Mouse (Mus musculus): ENCODE measurements at regions not wholly inside any gene's neighbourhood (a gene's known extent, or its start where the extent isn't known, plus 50 kb on each side); places are given as distances from the start of the nearest gene placed in this dataset.

DNA sequence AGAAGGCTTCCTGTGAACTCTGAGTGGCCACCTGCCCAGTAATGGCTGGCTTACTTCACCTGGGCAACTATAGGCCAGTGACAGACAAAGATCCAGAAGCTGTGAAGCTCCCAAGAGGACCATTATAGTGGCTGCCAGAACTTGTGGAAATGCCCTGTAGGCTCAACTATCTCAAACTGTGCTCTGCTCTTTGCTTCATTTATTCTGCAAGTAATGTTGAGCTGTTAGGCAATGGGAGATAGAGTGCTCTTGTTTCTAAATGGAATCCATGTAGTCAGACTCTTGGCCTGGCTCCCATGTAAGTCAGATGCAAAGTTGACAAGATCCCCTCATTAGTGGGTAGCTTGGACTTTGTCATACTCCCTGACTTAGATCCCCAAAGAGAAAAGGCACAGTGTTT is 247.3 kb downstream of the Irx2 start:
- Histone ChIP-seq H3K36me3 (no peaks in the 10 kb centered on the region), H3K4me3 (replicated peaks) (no peak overlapping the region), H3K9ac (no peak overlapping the region), H3K9me3 (replicated peaks) (no peaks in the 10 kb centered on the region), H3K27me3 (no peaks in the 10 kb centered on the region), H3K4me1 (no peaks in the 10 kb centered on the region), H3K27ac (no peak overlapping the region), H3K4me2 (no peak overlapping the region)
- ATAC-seq (replicated peaks; ENCODE audit: low FRiP score) = no peak

DNA sequence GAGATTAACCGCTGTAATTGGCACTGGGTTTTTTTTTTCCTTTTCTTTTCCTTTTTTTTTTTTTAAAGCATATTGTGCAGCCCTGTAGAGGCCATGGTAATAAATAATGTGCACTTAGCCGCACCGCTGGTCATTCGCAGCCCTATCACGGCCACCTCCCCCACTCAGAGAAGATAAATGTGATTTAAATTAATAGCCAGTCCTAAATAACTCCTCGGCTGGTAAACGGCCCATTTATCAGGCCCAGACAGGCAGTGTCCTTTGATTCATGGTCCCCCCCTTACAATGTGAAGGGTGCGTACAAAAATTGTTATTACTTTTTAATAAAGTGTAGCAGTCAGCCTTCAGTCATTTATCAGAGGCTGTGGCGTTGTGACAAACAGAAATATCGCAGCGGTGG is 266.4 kb downstream of the Irx2 start:
- WGBS = 26% methylated on average over 11 of the region's 11 CpGs
- no peaks in the 10 kb centered on the region for H3K9me3 ChIP-seq (replicated peaks)
- H3K9ac ChIP-seq = no peak overlapping the region
- H3K4me2 ChIP-seq = no peak overlapping the region
- no peaks in the 10 kb centered on the region for H3K4me1 ChIP-seq
- no peak overlapping the region for H3K27ac ChIP-seq
- H3K4me3 ChIP-seq (replicated peaks) = no peak overlapping the region
- H3K27me3 ChIP-seq = peaks cover 69% of the 10 kb centered on the region
- no peaks in the 10 kb centered on the region for H3K36me3 ChIP-seq
- no peak; the same call in 1 of the 2 replicates for ATAC-seq (replicated peaks; ENCODE audit: low FRiP score)

DNA sequence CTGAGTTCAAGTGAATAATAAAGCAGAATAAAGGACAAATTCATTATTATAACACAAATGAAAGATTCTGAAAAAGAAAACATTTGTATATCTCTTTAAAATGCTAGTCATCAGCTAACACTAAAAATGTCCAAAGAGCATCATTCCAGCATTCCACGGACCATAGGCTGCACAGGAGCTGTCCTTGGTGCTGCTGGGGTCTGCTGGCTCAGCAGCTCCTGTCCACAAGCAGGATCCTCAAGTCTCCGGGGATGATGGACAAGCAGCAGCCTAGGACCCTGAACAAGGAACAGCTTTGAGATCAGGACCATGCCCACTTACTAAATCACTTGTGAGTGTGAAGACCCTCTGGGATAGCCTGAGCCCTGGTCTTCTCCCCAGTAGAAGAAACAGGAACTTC is 274.0 kb downstream of the Irx2 start:
- Histone ChIP-seq H3K36me3 (no peaks in the 10 kb centered on the region), H3K4me1 (no peaks in the 10 kb centered on the region), H3K9ac (no peak overlapping the region), H3K27me3 (peaks cover 42% of the 10 kb centered on the region), H3K4me3 (replicated peaks) (no peak overlapping the region), H3K4me2 (no peak overlapping the region), H3K27ac (no peak overlapping the region), H3K9me3 (replicated peaks) (no peaks in the 10 kb centered on the region)
- no peak for ATAC-seq (replicated peaks; ENCODE audit: low FRiP score)
- 35% methylated on average over 2 of the region's 2 CpGs for WGBS

DNA sequence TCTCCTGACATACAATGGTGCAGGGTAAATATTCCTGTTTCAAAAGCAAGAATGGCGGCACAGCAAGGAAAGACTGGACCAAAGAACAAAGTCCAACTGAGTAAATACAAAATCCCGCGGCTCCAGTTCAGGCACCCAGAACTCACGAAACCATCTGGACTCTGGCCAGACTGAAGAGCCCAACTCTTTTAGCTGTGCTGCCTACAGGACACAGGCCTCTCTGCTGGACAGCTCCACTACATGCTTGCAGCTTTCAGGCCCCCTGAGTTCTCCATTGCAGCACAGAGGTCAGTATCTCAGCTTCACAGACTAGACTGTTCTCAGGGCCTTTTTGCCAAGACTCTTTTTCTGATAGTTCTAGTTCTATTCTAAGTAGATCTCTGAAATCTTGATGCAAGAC is 290.3 kb downstream of the Irx2 start:
- no peak overlapping the region for H3K9ac ChIP-seq
- no peak for ATAC-seq (replicated peaks; ENCODE audit: low FRiP score)

DNA sequence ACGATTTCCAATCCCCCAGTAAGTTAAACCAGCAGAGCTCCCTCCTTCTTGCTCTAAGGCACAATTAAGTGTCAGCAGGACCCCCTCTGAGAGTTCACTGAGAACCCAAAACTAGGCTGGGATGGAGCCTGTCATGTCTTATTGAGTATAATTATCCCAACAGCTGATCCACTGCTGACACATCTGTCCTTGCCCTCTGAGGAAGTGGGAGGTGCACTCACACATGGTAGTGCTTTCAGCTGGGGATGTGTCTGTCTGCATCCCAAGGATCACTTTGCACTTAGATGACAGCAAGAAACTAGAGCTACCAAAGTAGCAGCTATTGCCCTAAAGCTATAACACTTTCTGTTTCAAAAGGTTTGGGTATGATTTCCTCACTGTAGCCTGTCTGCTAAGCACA is 291.7 kb downstream of the Irx2 start:
- no peak for ATAC-seq (replicated peaks; ENCODE audit: low FRiP score)
- H3K4me1 ChIP-seq = no peaks in the 10 kb centered on the region

More for the DNA sequence above, 290.3 kb downstream of the Irx2 start:
- Histone ChIP-seq H3K27ac (no peak overlapping the region), H3K27me3 (no peaks in the 10 kb centered on the region), H3K4me3 (replicated peaks) (no peak overlapping the region), H3K9me3 (replicated peaks) (no peaks in the 10 kb centered on the region), H3K4me1 (no peaks in the 10 kb centered on the region), H3K36me3 (no peaks in the 10 kb centered on the region), H3K4me2 (no peak overlapping the region)
- WGBS = 74% methylated on average over 4 of the region's 4 CpGs

DNA sequence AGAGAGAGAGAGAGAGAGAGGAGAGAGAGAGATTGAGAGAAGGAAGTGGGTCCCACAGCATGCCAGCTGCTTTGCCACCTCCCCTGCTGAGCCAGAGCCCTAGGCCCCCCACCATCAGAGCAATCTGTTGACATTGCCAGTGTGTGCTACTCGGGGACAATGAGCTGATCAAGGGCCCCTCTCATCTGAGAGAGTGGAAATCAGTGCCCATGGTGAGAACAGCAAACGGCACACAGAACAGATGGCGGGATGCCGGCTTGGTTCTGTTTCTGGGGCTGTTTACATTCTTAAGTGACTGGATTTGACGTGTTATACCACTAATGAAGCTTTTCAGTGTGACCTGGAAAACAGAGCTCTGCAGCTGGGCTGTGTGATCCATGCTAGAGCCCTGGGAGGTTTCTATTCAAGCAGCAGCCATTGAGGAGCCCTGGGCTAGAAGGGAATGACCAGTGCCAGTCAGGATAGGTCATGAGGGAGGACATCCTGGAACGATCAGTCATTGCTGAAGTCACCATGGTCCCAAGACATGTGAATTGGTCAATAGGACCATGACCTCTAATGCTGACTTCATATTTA is 296.0 kb downstream of the Irx2 start:
- H3K27ac ChIP-seq = no peak overlapping the region
- H3K4me1 ChIP-seq = no peaks in the 10 kb centered on the region
- no peaks in the 10 kb centered on the region for H3K36me3 ChIP-seq
- no peak overlapping the region for H3K4me3 ChIP-seq (replicated peaks)
- H3K4me2 ChIP-seq = no peak overlapping the region
- 33% methylated on average over 6 of the region's 6 CpGs for WGBS
- H3K9ac ChIP-seq = no peak overlapping the region
- ATAC-seq (replicated peaks; ENCODE audit: low FRiP score) = no peak
- H3K27me3 ChIP-seq = no peaks in the 10 kb centered on the region
- no peaks in the 10 kb centered on the region for H3K9me3 ChIP-seq (replicated peaks)

More for the DNA sequence above, 291.7 kb downstream of the Irx2 start:
- Histone ChIP-seq H3K9ac (no peak overlapping the region), H3K27ac (no peak overlapping the region), H3K27me3 (no peaks in the 10 kb centered on the region), H3K4me3 (replicated peaks) (no peak overlapping the region), H3K9me3 (replicated peaks) (no peaks in the 10 kb centered on the region), H3K36me3 (no peaks in the 10 kb centered on the region), H3K4me2 (no peak overlapping the region)
- 23% methylated on average over 1 of the region's 1 CpGs for WGBS

DNA sequence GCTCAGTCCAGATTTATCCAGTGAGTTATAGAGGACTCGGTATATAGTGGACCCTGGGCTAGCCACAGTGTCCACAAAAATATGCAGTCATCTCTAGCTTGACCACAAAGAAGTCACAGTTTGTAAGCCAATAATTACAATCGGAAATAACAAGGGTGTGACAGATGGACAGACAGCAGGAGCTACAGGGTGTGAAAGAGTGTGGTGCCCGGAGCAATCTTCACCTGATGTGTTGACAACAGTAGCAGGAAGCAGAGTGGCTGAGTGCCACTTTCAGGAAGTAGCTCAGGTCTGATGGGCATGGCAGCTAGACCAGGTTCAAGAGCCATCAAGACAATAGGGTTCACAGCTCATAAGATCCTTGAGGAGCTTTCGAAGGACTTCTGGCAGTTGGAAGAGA is 308.6 kb downstream of the Irx2 start:
- ATAC-seq (replicated peaks; ENCODE audit: low FRiP score) = no peak
- H3K27me3 ChIP-seq = peaks cover 6% of the 10 kb centered on the region; the same call in 1 of the 2 replicates
- no peak overlapping the region for H3K27ac ChIP-seq
- no peak overlapping the region for H3K4me2 ChIP-seq
- H3K9me3 ChIP-seq (replicated peaks) = no peaks in the 10 kb centered on the region
- H3K4me3 ChIP-seq (replicated peaks) = no peak overlapping the region
- 90% methylated on average over 4 of the region's 4 CpGs for WGBS
- H3K9ac ChIP-seq = no peak overlapping the region
- no peaks in the 10 kb centered on the region for H3K4me1 ChIP-seq
- H3K36me3 ChIP-seq = no peaks in the 10 kb centered on the region

DNA sequence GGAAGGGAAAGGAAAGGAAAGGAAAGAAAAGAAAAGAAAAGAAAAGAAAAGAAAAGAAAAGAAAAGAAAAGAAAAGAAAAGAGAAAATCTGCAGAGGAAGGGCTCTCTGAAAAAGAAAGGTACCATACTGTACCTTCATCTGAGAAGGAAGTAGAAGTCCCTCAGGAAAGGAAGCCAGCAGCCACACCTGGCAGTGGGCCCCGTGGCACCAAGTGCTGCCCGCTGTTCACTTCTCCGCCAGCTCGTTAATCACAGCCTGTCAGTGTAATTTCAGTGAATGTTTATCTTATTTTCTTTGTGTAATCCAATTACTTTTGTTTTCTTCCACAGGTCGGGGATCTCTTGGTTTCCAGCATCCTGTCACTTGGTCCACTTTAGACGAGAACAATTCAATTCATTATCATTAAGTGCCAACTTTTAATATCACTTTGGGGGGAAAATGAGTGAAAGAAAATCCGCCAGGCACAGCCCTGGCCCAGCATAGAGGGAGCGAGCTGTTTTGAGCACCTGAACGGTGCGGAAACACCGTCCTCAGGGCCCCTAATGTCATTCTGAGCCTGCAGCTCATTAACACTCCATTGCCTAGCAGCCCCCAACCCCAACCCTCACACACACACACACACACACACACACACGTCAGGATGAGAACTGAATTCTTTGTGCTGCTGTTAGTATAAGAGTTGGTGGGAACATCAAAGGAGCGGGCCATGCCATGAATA is 309.7 kb downstream of the Irx2 start:
- no peaks in the 10 kb centered on the region for H3K9me3 ChIP-seq (replicated peaks)
- H3K9ac ChIP-seq = no peak overlapping the region
- H3K4me1 ChIP-seq = no peaks in the 10 kb centered on the region
- no peak overlapping the region for H3K4me3 ChIP-seq (replicated peaks)
- 57% methylated on average over 13 of the region's 13 CpGs for WGBS
- H3K27ac ChIP-seq = no peak overlapping the region
- no peak for ATAC-seq (replicated peaks; ENCODE audit: low FRiP score)
- peaks cover 6% of the 10 kb centered on the region; the same call in 1 of the 2 replicates for H3K27me3 ChIP-seq
- H3K4me2 ChIP-seq = no peak overlapping the region
- H3K36me3 ChIP-seq = no peaks in the 10 kb centered on the region

DNA sequence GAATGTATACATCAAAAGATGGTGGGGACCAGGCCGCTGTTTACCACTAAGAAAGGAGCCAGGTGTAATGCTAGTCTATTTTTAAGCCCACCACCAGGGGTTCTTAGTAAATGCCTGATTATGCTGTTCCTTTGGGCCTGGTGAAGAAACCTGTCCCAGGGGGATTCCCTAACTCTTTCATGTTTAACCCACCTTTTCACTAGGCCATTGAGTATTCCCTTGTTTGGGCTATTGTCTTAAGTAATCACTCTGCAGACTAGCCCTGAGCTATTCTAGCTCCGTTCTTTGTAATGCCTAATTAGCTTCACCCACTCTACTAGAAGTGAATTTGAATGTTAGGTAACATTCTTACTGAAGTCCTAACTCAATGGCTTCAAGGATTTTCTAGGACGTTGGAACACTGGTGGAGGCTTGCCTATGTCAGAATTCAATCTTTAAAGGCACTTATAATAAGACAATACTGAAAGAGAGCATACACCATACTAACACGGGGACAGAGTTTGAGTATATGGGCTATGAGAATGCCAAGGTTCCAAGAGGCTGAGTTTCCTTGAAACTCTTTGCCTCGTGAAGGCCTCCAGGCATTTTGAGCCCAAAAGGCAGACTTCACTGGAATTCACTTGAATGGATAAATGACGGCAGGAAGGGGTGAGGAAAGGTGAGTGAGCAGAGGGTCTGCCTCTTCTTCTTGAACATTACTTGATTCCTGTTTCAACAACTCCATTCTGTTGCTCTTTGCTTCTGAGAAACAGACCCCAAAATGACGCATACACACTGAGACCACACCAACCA is 312.7 kb upstream of the Irx4 start:
- Histone ChIP-seq H3K4me1 (no peaks in the 10 kb centered on the region), H3K27me3 (no peaks in the 10 kb centered on the region), H3K36me3 (no peaks in the 10 kb centered on the region), H3K9me3 (replicated peaks) (no peaks in the 10 kb centered on the region), H3K4me3 (replicated peaks) (no peak overlapping the region), H3K27ac (no peak overlapping the region), H3K9ac (no peak overlapping the region), H3K4me2 (no peak overlapping the region)
- no peak for ATAC-seq (replicated peaks; ENCODE audit: low FRiP score)
- whole genome bisulfite sequencing = 58% methylated on average over 7 of the region's 7 CpGs

DNA sequence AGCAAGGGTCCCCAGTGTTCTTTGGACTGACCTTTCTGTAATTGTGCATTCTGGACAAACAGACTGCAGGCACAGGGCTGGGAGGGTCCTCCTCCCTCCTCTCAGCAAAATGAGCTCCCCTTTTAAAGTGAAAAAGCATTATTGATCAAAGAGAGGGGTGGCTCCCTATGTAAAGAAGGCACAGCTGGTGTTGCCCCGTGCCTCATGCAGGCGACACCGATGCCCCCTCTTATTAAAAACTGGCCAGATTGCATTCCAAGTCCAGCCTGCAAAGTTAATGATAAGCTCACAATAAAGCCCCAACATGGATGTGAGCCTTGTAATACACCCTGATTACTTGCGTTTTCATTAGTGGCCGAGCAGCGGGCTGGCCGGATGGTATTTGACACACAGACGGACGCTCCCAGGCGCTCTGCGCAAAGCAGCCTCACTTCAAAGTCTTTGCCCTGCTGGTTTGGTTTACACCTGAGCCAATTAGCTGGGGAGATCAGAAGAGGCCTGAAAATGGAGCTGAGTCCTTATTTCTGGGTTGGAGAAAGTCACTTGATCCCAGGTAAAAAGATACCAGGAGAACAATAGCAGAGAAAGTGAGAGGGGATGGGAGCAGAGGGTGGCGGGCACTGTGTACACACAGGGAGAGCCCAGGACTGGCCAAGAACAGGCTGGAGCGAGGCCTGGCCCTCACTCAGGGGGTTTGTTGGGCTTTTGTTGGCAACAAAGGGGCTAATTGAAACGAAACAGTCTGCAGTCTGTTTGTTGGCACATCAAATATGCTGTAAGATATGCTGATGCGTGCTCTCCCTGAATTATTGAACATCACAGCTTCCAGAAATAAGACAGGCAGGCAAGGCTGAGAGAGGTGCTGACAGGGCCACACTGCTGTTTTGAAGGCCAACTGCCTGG is 301.4 kb upstream of the Irx4 start:
- 18% methylated on average over 15 of the region's 15 CpGs for WGBS
- peaks cover 21% of the 10 kb centered on the region for H3K27me3 ChIP-seq
- no peak overlapping the region for H3K27ac ChIP-seq
- 0 out of 2 replicates have a peak, but pooled peaks cover 3% of the 10 kb centered on the region for H3K4me1 ChIP-seq
- H3K9ac ChIP-seq = no peak overlapping the region
- H3K4me3 ChIP-seq (replicated peaks) = no peak overlapping the region
- H3K36me3 ChIP-seq = no peaks in the 10 kb centered on the region
- 0 out of 2 replicates have a peak, but pooled peaks have one; percentile 58 for ATAC-seq (replicated peaks; ENCODE audit: low FRiP score)
- peak overlapping the region; percentile 35 for H3K4me2 ChIP-seq
- no peaks in the 10 kb centered on the region for H3K9me3 ChIP-seq (replicated peaks)

DNA sequence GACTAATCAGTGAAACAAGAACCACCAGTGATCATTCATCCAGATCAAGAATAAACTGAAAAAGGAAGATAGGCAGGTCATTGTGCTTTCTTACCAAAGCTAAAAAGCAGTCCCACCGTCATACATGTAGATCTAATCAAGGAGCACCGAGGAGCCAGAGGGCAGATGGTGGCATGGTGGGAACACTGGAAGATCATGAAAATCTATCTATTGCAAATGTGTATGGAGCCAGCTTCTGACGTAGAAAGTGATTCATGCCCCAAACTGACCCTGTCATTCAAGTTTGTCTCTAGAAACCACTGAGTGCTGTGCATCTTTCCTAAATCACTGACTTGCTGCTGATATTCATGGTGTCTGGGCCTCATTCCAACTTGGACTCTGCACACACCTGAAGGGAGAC is 299.0 kb upstream of the Irx4 start:
- Histone ChIP-seq H3K4me2 (no peak overlapping the region), H3K9ac (no peak overlapping the region), H3K4me1 (0 out of 2 replicates have a peak, but pooled peaks cover 3% of the 10 kb centered on the region), H3K4me3 (replicated peaks) (no peak overlapping the region), H3K27ac (no peak overlapping the region), H3K9me3 (replicated peaks) (no peaks in the 10 kb centered on the region), H3K27me3 (peaks cover 21% of the 10 kb centered on the region), H3K36me3 (no peaks in the 10 kb centered on the region)
- no peak for ATAC-seq (replicated peaks; ENCODE audit: low FRiP score)
- 74% methylated on average over 3 of the region's 3 CpGs for WGBS

All from kidney, embryonic 15.5 days (tissue).